Mouse (Mus musculus) olfactory bulb, adult 2 months (tissue): ENCODE results near the gene Tdgf1. TPM values are rescaled to one million over a fixed set of nuclear protein-coding genes. Genes with fewer than 3 reads are reported as not detected.

Source experiments
- H3K27ac ChIP-seq: fragments of 200-500 bp; 2 replicates; pipeline ENCODE4 v1.5.1; 2012; ENCODE audit warnings: low read depth, low read length; ENCODE audit not compliant: insufficient read depth
- H3K4me1 ChIP-seq: fragments of 200-500 bp; 2 replicates; pipeline ENCODE4 v1.6.1; 2012; ENCODE audit warnings: low read length; ENCODE audit not compliant: control insufficient read depth, insufficient read depth
- H3K4me3 ChIP-seq: fragments of 200-500 bp; 2 replicates; pipeline ENCODE4 v1.5.1; 2012; ENCODE audit warnings: mild to moderate bottlenecking, low read depth, low read length, moderate library complexity; ENCODE audit not compliant: insufficient read depth
- CTCF ChIP-seq: fragments of 200-500 bp; IDR thresholded peaks from 2 replicates; pipeline ENCODE4 v1.5.1; 2012; ENCODE audit warnings: low read depth, mild to moderate bottlenecking, low read length, moderate library complexity; ENCODE audit not compliant: insufficient read depth
- POLR2A ChIP-seq: fragments of 200-500 bp; IDR thresholded peaks from 2 replicates; pipeline ENCODE4 v1.6.1; 2012; ENCODE audit warnings: mild to moderate bottlenecking, low read depth, low read length, moderate library complexity; ENCODE audit not compliant: insufficient read depth
- WGBS: fragments of 180-500 bp; shearing (Covaris S2); methylation state at CpG from one replicate; pipeline ENCODE4 v1.1.7; 2018; 5-methylcytosine and 5-hydroxymethylcytosine counted together
- polyA plus RNA-seq: library from polyadenylated mRNA; stranded (reverse); fragments of >200 nt; gene quantifications from 2 replicates; pipeline ENCODE4 v1.2.4, GENCODE M21; 2012; ENCODE audit warnings: low replicate concordance; ENCODE audit not compliant: missing spikeins, insufficient read depth, insufficient read length

Tdgf1 gene
- polyA plus RNA-seq, 1 experiment: not detected

DNA sequence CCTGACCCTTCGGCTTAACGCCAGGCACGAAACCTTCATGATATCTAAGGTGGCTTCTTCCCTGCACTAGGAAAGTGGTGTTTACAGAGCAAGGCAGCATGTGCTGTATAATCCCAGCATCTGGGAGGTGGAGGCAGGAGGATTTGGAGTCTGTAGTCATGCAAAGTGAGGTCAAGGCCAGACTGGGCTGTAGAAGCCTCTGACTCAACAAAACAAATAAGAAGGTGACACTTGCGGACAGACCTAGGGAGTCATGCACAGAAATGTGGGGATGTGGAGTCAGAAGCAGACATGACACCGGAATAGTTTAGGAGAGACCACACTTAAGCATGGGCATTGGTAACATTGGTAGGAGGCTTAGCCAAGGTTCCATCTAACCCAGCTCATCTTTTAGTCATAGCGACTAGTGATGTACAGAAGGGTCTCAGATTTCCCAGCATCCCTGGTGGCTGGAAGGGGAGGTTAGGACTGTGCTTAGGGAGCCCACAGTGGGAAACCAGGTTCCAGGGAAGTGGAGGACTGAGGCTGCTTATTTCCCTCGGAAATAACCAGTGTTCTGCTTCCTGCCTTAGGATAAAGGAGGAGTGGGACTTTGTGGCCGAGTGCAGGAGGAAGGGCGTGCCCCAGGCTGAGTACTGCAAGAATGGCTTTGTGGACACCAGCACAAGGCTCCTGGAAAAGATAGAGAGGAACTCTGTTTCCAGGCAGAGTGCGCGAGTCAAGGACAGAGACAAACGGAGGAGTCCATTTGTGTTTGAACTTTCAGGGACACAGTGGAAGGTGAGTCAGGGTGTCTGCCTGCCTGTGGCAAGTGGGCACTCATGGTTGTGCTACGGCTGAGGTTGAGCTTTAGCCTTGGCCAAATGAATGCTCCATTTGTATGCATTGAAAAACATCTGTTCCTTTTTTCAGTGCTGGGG, 14.5 kb upstream of the Tdgf1 start:
- H3K27ac ChIP-seq: no peak overlapping the region
- H3K4me1 ChIP-seq: no peaks in the 10 kb centered on the region
- TF ChIP-seq POLR2A (no peak), CTCF (no peak)
- WGBS: 88% methylated on average over 13 of the region's 13 CpGs
- H3K4me3 ChIP-seq: no peak overlapping the region

DNA sequence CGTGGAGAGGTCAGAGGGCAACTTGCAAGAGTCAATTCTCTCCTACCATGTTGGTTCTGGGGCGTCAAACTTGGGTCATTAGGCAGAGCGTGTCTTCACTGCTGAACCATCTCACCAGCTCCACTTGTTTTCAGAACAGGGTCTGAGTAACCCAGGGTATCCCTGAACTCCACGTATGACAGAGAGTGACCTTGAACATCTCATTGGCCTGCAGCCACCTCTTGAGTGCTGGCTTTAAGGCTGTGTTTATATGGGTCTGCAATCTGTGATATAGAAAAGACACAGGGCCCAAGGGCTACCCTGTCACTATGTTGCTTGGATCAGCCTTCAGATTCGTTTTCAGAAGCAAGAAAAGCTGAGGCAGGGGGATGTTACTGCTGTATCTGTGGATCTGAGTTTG, 13.7 kb upstream of the Tdgf1 start:
- no peak overlapping the region for H3K4me3 ChIP-seq
- TF ChIP-seq POLR2A: no peak
- TF ChIP-seq CTCF: no peak
- H3K27ac ChIP-seq: no peak overlapping the region
- no peaks in the 10 kb centered on the region for H3K4me1 ChIP-seq
- 86% methylated on average over 5 of the region's 5 CpGs for WGBS

DNA sequence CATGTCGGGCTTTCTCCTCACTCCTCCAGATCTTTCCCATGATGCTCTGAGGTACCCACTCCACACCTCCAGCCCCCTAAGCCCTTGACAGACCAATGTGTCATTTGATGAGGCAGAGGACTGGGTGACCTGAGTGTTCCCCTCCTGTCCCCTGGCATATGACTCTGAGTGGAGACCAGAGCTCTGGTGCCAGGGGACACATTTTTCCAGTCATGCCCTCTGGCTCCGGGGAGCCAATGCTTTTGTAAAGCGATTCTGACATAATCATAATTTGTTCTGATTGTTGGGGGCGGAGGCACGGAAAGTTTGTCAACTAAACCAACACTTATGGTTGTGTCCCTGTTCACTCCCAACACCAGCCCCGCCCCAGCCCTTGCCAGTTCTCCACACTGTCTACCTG, 10.0 kb upstream of the Tdgf1 start:
- 84% methylated on average over 6 of the region's 6 CpGs for WGBS
- TF ChIP-seq CTCF (no peak), POLR2A (no peak)
- Histone ChIP-seq H3K4me1 (no peaks in the 10 kb centered on the region), H3K4me3 (no peak overlapping the region), H3K27ac (no peak overlapping the region)

GRCm38 (mm10) chr9:110954681-110955445, 8.9 kb upstream of the Tdgf1 start:
- no peak overlapping the region for H3K4me3 ChIP-seq
- WGBS: 52% methylated on average over 2 of the region's 2 CpGs
- no peaks in the 10 kb centered on the region for H3K4me1 ChIP-seq
- TF ChIP-seq POLR2A (no peak), CTCF (no peak)
- no peak overlapping the region for H3K27ac ChIP-seq

GRCm38 (mm10) chr9:110953550-110954461, 7.8 kb upstream of the Tdgf1 start:
- under 1% methylated on average over 44 of the region's 44 CpGs for WGBS
- H3K4me3 ChIP-seq: peak overlapping the region; percentile 78
- peak overlapping the region; percentile 16; the same call in 1 of the 2 replicates for H3K27ac ChIP-seq
- H3K4me1 ChIP-seq: no peaks in the 10 kb centered on the region
- peak; percentile 30; the same call in 1 of the 2 replicates for TF ChIP-seq POLR2A
- TF ChIP-seq CTCF: peak; percentile 58

DNA sequence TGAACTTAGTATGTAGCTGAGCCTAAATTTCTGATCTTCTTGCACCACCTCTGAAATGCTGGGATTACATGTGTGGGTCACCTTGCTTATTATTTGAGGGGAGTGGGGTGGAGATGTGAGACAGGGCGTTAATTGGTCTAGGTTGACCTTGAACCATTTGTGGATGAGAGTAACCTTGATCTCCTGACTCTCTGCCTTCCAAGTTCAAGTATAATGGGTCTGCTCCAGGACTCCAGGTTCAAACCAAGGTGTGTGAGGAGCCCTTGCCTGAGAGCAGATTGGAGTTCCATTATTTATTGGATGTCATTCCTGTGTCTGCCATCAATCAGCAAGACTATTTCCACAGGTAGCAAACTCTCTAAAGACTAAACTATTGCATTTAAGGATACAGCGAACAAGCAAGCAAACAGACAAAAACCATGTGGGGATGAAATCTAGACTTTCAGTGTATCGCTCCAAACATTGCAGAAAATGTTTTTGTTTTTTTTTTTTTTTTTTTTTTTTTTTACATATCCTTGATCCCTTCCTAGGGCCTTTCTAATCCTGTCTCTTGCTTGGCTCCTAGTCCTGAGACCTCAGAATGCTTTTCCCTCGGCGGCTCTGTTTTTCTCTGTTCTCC, 7.1 kb upstream of the Tdgf1 start:
- H3K27ac ChIP-seq: peak overlapping the region; percentile 16; the same call in 1 of the 2 replicates
- peak overlapping the region; percentile 78 for H3K4me3 ChIP-seq
- TF ChIP-seq CTCF (no peak), POLR2A (no peak)
- WGBS: 34% methylated on average over 5 of the region's 5 CpGs
- H3K4me1 ChIP-seq: no peaks in the 10 kb centered on the region

- TF ChIP-seq CTCF: no peak
- no peak for TF ChIP-seq POLR2A
- WGBS: 53% methylated on average over 6 of the region's 6 CpGs
- Histone ChIP-seq H3K4me3 (no peak overlapping the region), H3K27ac (no peak overlapping the region), H3K4me1 (no peaks in the 10 kb centered on the region)
Measured at GRCm38 (mm10) chr9:110952398-110952797, 6.4 kb upstream of the Tdgf1 start.

DNA sequence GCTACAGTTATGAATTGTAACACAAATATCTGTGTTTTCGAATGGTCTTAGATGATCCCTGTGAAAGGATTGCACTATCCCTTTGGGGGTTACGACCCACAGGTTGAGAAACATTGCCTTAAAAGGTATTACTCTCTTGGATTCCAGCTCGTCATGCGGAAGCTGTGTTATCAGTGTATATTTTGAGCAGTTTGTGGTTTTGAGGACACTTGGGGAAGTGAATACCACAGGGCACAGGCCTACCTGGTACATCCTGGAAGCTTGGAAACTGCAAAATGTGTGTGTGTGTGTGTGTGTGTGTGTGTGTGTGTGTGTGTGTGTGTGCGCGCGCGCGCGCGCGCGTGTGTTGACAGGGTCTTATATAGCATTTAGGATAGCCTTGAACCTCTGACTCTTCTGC, 5.9 kb upstream of the Tdgf1 start:
- H3K4me3 ChIP-seq: no peak overlapping the region
- H3K27ac ChIP-seq: no peak overlapping the region
- WGBS: 99% methylated on average over 13 of the region's 13 CpGs
- no peak for TF ChIP-seq POLR2A
- TF ChIP-seq CTCF: no peak
- no peaks in the 10 kb centered on the region for H3K4me1 ChIP-seq

DNA sequence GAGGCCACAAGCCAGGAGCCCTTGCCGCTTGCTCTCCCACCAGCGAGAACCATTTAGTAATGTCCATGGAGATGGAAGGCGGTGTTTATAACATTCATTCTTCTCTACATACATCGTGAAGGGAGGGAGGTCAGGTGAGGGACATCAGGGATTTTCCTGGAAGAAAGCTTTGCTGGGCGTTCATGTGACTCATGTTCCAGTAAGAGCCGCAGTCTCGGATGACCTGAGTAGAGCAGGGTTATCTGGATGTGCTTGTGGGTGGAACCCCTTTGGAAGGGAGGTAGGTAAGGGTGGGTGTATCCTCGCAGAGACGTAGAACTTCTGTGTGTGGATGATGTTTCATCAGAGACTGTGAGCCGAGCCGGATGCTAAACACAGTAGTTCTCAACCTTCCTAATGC, 5.4 kb upstream of the Tdgf1 start, which contains the start of gene Lrrc2:
TSS of gene Lrrc2 (plus strand) at position 149 of the 400 bp plus-strand sequence.
- peaks cover 4% of the 10 kb centered on the region; the same call in 1 of the 2 replicates for H3K4me1 ChIP-seq
- 91% methylated on average over 11 of the region's 11 CpGs for WGBS

More for the DNA sequence above, 5.4 kb upstream of the Tdgf1 start, which contains the start of gene Lrrc2:
- no peak for TF ChIP-seq POLR2A
- no peak for TF ChIP-seq CTCF
- Histone ChIP-seq H3K27ac (no peak within 1 kb of the TSS), H3K4me3 (no peak within 1 kb of the TSS)
